In the genomic region with DNA sequence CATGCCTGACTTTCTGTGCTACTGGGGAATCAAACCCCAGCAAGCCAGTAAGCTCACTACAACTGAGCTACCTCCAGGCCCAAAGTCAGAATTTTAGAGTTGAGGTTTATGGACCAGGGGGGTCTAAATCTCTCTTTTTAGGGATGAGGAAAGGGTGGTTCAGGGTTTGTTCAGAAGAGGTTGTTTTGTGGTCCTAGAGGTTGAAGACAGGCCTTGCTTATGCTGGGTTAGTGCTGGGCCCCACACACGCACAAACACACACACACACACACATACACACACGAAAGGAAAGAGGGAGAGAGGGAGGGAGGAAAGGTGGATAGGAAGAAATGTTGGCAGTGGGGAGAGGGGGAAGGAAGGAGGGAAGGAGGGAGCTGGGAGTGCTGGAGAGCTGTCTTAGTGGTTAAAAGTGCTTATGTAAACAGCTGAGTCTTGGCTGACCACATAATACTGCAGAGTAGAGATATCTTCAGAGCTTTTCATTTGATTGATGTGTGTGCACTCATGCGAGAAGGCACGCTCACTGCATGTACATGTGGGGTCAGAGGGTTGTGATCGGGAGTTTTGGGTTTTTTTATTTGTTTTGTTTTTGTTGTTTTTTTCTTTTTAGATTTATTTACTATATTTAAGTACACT, we compare ENCODE assay signal across 29 mouse cellular contexts. TPM values are rescaled to one million over a fixed set of nuclear protein-coding genes. Genes with fewer than 3 reads are reported as not detected.
DNase-seq lines count a peak whose midpoint lies in the region; ATAC-seq and TF ChIP-seq lines count a peak whose summit lies in the region.
"Had no signal": no experiment of that assay in that cellular context is flagged by ENCODE, and none has a peak within 500 bp of the region (broad histone marks: within the 10 kb centered on the region; RNA-seq: fewer than 3 reads in every experiment).

A gene (minus strand): TSS at position 51 of the 636 bp plus-strand sequence.

- no peak within 1 kb of the TSS for H3K4me3 ChIP-seq in kidney, embryonic 16.5 days (ENCODE audit: low read length)
- no peak within 1 kb of the TSS for H3K4me3 ChIP-seq in MEL (ENCODE audit: control insufficient read depth in 1 of 2, insufficient read depth in 1 of 2, low read depth in 2 of 2, low read length in 2 of 2)
- H3K4me3 ChIP-seq in lung, adult 2 months (replicated peaks; ENCODE audit: extremely low read depth, low read depth, low read length): no peak within 1 kb of the TSS
- H3K4me3 ChIP-seq: embryonic facial prominence, embryonic 12.5 days; forebrain, embryonic 15.5 days; heart, adult 2 months; heart, embryonic 13.5 days; hindbrain, embryonic 12.5 days; limb, embryonic 12.5 days; liver, embryonic 15.5 days had no signal

- no peak within 1 kb of the TSS for H3K4me2 ChIP-seq in kidney, embryonic 16.5 days (replicated peaks; ENCODE audit: low read depth, low read length)
- H3K4me2 ChIP-seq: embryonic facial prominence, embryonic 12.5 days; forebrain, embryonic 15.5 days; heart, embryonic 13.5 days; hindbrain, embryonic 12.5 days; limb, embryonic 12.5 days; liver, embryonic 15.5 days; midbrain, embryonic 11.5 days had no signal

- H3K9ac ChIP-seq in kidney, embryonic 16.5 days (replicated peaks; ENCODE audit: low read length): no peak within 1 kb of the TSS
- 0 out of 2 replicates have a peak within 1 kb of the TSS, but pooled peaks have one; percentile 1 for H3K9ac ChIP-seq in MEL (ENCODE audit: control insufficient read depth, low read depth, low read length, poor library complexity, severe bottlenecking)
- H3K9ac ChIP-seq: embryonic facial prominence, embryonic 12.5 days; forebrain, embryonic 15.5 days; heart, embryonic 13.5 days; hindbrain, embryonic 12.5 days; limb, embryonic 12.5 days; liver, embryonic 15.5 days had no signal

- ATAC-seq in kidney, embryonic 16.5 days (ENCODE audit: low FRiP score, low TSS enrichment): no peak
- ATAC-seq in hematopoietic stem cell, adult 5-6 weeks (replicated peaks in 1 of 2; ENCODE audit: insufficient read depth in 1 of 2, low FRiP score in 2 of 2, low TSS enrichment in 1 of 2, low read depth in 1 of 2, poor library complexity in 2 of 2, severe bottlenecking in 2 of 2): 0 out of 4 replicates have a peak, but pooled peaks have one; percentile 14 to 22
- ATAC-seq: forebrain, embryonic 15.5 days; midbrain, embryonic 16.5 days had no signal

- H3K9me3 ChIP-seq in kidney, embryonic 16.5 days (ENCODE audit: low read length): no peaks in the 10 kb centered on the region; the same call in 1 of the 2 replicates
- H3K9me3 ChIP-seq in MEL (replicated peaks; ENCODE audit: insufficient read depth, low read length): no peaks in the 10 kb centered on the region
- H3K9me3 ChIP-seq: embryonic facial prominence, embryonic 12.5 days; forebrain, embryonic 15.5 days; heart, embryonic 13.5 days; hindbrain, embryonic 12.5 days; limb, embryonic 12.5 days; liver, embryonic 15.5 days had no signal

- H3K27me3 ChIP-seq in kidney, embryonic 16.5 days (ENCODE audit: insufficient read depth, low read length): no peaks in the 10 kb centered on the region
- no peaks in the 10 kb centered on the region for H3K27me3 ChIP-seq in MEL (ENCODE audit: control insufficient read depth in 1 of 2, insufficient read depth in 2 of 2, low read length in 2 of 2)
- H3K27me3 ChIP-seq: embryonic facial prominence, embryonic 12.5 days; forebrain, embryonic 15.5 days; heart, embryonic 13.5 days; hindbrain, embryonic 12.5 days; limb, embryonic 12.5 days; liver, embryonic 15.5 days had no signal

- peak within 1 kb of the TSS; percentile 43; the same call in 1 of the 2 replicates for H3K27ac ChIP-seq in kidney, embryonic 16.5 days (ENCODE audit: low read length)
- peak within 1 kb of the TSS; percentile 60 for H3K27ac ChIP-seq in MEL (ENCODE audit: control insufficient read depth, low read depth, low read length)
- H3K27ac ChIP-seq: embryonic facial prominence, embryonic 12.5 days; forebrain, embryonic 15.5 days; heart, adult 2 months; heart, embryonic 13.5 days; hindbrain, embryonic 12.5 days; limb, embryonic 12.5 days; liver, embryonic 15.5 days; macrophage had no signal

- H3K4me1 ChIP-seq in kidney, embryonic 16.5 days (ENCODE audit: insufficient read depth, low read length): peaks cover 23% of the 10 kb centered on the region
- H3K4me1 ChIP-seq in MEL (ENCODE audit: control insufficient read depth in 1 of 2, insufficient read depth in 2 of 2, low read length in 2 of 2): peaks cover 20 to 29% of the 10 kb centered on the region in 2 experiments
- no peaks in the 10 kb centered on the region for H3K4me1 ChIP-seq in lung, adult 2 months (ENCODE audit: control insufficient read depth, insufficient read depth, low read length)
- H3K4me1 ChIP-seq: embryonic facial prominence, embryonic 12.5 days; forebrain, embryonic 15.5 days; heart, embryonic 13.5 days; hindbrain, embryonic 12.5 days; liver, embryonic 15.5 days had no signal

- DNase-seq in kidney, adult 8-10 months: no peak
- DNase-seq in 416B (ENCODE audit: low read depth) (peak; percentile 95), MEL (ENCODE audit: low read depth, low spot score) (peak; percentile 90)
- DNase-seq in left cerebral cortex, adult 18-20 months (ENCODE audit: low spot score in 2 of 2): no peak
- no peak for DNase-seq in lung, adult 2 months
- no peak for DNase-seq in retina, embryonic 14.5 days (ENCODE audit: low spot score)
- DNase-seq: gastrocnemius, postnatal 36 days; layer of hippocampus, adult 9-11 months; right cerebral cortex, adult 18-20 months had no signal

- TF ChIP-seq EP300 in MEL (IDR thresholded peaks at IDR 0.05; ENCODE audit: low read depth in 1 of 2, low read length in 2 of 2): peak; percentile 91 to 95

- no peak for TF ChIP-seq POLR2A in MEL (IDR thresholded peaks at IDR 0.05; ENCODE audit: control insufficient read depth in 1 of 2, insufficient read depth in 1 of 2, low read depth in 1 of 2, low read length in 2 of 2, poor library complexity in 1 of 2)
- TF ChIP-seq POLR2A in lung, adult 2 months (IDR thresholded peaks at IDR 0.05; ENCODE audit: borderline replicate concordance, extremely low read depth, low read depth, low read length): no peak

- WGBS in kidney, embryonic 16.5 days: 40% methylated on average over 5 of the region's 5 CpGs
- 48% methylated on average over 5 of the region's 5 CpGs for WGBS in lung, adult 2 months

- H3K36me3 ChIP-seq in kidney, embryonic 16.5 days (ENCODE audit: insufficient read depth, low read length): no peaks in the 10 kb centered on the region
- peaks cover 0 to 19% of the 10 kb centered on the region in 2 experiments; a peak in 2 of 4 replicates for H3K36me3 ChIP-seq in MEL (ENCODE audit: control insufficient read depth in 1 of 2, insufficient read depth in 2 of 2, low read length in 2 of 2)
- H3K36me3 ChIP-seq: embryonic facial prominence, embryonic 12.5 days; forebrain, embryonic 15.5 days; heart, embryonic 13.5 days; hindbrain, embryonic 12.5 days; limb, embryonic 12.5 days; liver, embryonic 15.5 days had no signal

- H3K79me2 ChIP-seq in MEL (ENCODE audit: control insufficient read depth, insufficient read depth, low read length, poor library complexity): no peaks in the 10 kb centered on the region

- TF ChIP-seq RAD21 in MEL (IDR thresholded peaks at IDR 0.05; ENCODE audit: low read depth, low read length): no peak

- no peak for TF ChIP-seq CTCF in MEL (IDR thresholded peaks at IDR 0.05 in 2 of 3, conservative IDR thresholded peaks at IDR 0.05 in 1 of 3; ENCODE audit: control insufficient read depth in 1 of 3, insufficient read depth in 1 of 3, low read depth in 2 of 3, low read length in 3 of 3, poor library complexity in 1 of 3, severe bottlenecking in 1 of 3)
- no peak for TF ChIP-seq CTCF in lung, adult 2 months (IDR thresholded peaks at IDR 0.05; ENCODE audit: insufficient read depth, low read length)

TF ChIP-seq in MEL, 35 proteins besides CTCF, POLR2A, EP300 and RAD21:
- TF ChIP-seq ETS1 (IDR thresholded peaks at IDR 0.05; ENCODE audit: low read depth, low read length) (peak; percentile 96), TCF12 (IDR thresholded peaks at IDR 0.05; ENCODE audit: low read depth, low read length) (peak; percentile 89), TAL1 (IDR thresholded peaks at IDR 0.05; ENCODE audit: low read length) (peak; percentile 93), GABPA (IDR thresholded peaks at IDR 0.05; ENCODE audit: low read depth, low read length) (no peak), MAZ (IDR thresholded peaks at IDR 0.05; ENCODE audit: low read depth, low read length) (peak; percentile 67; the same call in 1 of the 2 replicates), ZNF384 (IDR thresholded peaks at IDR 0.05; ENCODE audit: low read depth, low read length) (peak; percentile 54), TBP (IDR thresholded peaks at IDR 0.05; ENCODE audit: low read depth, low read length) (0 out of 2 replicates have a peak, but pooled peaks have one; percentile 33), MXI1 (IDR thresholded peaks at IDR 0.05; ENCODE audit: low read depth, low read length) (peak; percentile 70), MYB (IDR thresholded peaks at IDR 0.05; ENCODE audit: low read depth, low read length) (no peak), JUND (IDR thresholded peaks at IDR 0.05; ENCODE audit: low read depth, low read length) (no peak), BHLHE40 (IDR thresholded peaks at IDR 0.05; ENCODE audit: borderline replicate concordance, low read depth, low read length) (peak; percentile 94), SIN3A (IDR thresholded peaks at IDR 0.05; ENCODE audit: low read length) (peak; percentile 74), POLR2AphosphoS2 (IDR thresholded peaks at IDR 0.05; ENCODE audit: low read length) (no peak), GATA1 (IDR thresholded peaks at IDR 0.05; ENCODE audit: low read depth, low read length) (peak; percentile 86), RCOR1 (IDR thresholded peaks at IDR 0.05; ENCODE audit: low read depth, low read length) (peak; percentile 95), ZKSCAN1 (IDR thresholded peaks at IDR 0.05; ENCODE audit: low read depth, low read length) (no peak; the same call in 1 of the 2 replicates), NELFE (IDR thresholded peaks at IDR 0.05; ENCODE audit: low read depth, low read length) (no peak), MAFK (IDR thresholded peaks at IDR 0.05; ENCODE audit: borderline replicate concordance, low read depth, low read length) (peak; percentile 77; the same call in 1 of the 2 replicates), MYC (IDR thresholded peaks at IDR 0.05; ENCODE audit: low read depth, low read length) (peak; percentile 85), MAX (IDR thresholded peaks at IDR 0.05; ENCODE audit: low read length) (peak; percentile 58; the same call in 1 of the 2 replicates)

RNA-seq across cellular contexts. Expression of the gene that starts here (rescaled TPM):
- not detected in 2 replicates for polyA plus RNA-seq in kidney, embryonic 16.5 days (2015; fragmentation: Nextera tagmentation; extraction: Ambion mirVana)
- total RNA-seq in MEL (2012; rRNA removed): not detected in 2 replicates
- polyA plus RNA-seq in MEL (2012; ENCODE audit: insufficient read depth in 1 of 2, insufficient read length in 2 of 2, low read depth in 1 of 2, low replicate concordance in 2 of 2, missing spikeins in 1 of 2): not detected
- total RNA-seq in hematopoietic stem cell, adult 5-6 weeks (2017): not detected in 2 replicates
- under 1 TPM in 1 of 2 experiments, not detected in 1; 0.49 TPM for total RNA-seq in left cerebral cortex, adult 18-20 months (2021)
- polyA plus RNA-seq in lung, adult 2 months (2012; rRNA removed): not detected in 2 replicates
- total RNA-seq: adrenal gland, postnatal 10 days; gastrocnemius, adult 18-20 months; gastrocnemius, postnatal 36 days; heart, postnatal 14 days; liver, adult 2 months; neutrophil, adult 5-6 weeks had no signal
- polyA plus RNA-seq: embryonic facial prominence, embryonic 12.5 days; forebrain, embryonic 15.5 days; frontal cortex, adult 2 months; heart, adult 2 months; heart, embryonic 13.5 days; hindbrain, embryonic 12.5 days; limb, embryonic 12.5 days; liver, adult 2 months; liver, embryonic 15.5 days; macrophage; midbrain, embryonic 11.5 days; midbrain, embryonic 16.5 days; neural tube, embryonic 11.5 days; spleen, adult 2 months had no signal

Comparison
In these comparisons a context has a peak if more than half of its experiments do, and no peak if none do; other contexts are left out.
1. Peak in DNase-seq, H3K27ac ChIP-seq and H3K9ac ChIP-seq in MEL; RNA of the gene not detected or under 1 TPM.
2. Peak in ATAC-seq in hematopoietic stem cell, adult 5-6 weeks; RNA of the gene not detected or under 1 TPM.